Mouse (Mus musculus) embryonic fibroblast, embryonic 13.5 days (primary cell): Measurements from ENCODE around the gene Ddx23. TPM values are rescaled to one million over a fixed set of nuclear protein-coding genes. Genes with fewer than 3 reads are reported as not detected.

ENCODE experiments used
- H3K27ac ChIP-seq: 2 replicates; pipeline ENCODE4 v1.5.1; 2012; ENCODE audit warnings: low read length, control low read depth, inconsistent platforms; ENCODE audit not compliant: insufficient read depth
- H3K4me1 ChIP-seq: 2 replicates; pipeline ENCODE4 v1.6.1; 2011; ENCODE audit warnings: low read length; ENCODE audit not compliant: control insufficient read depth, insufficient read depth
- H3K4me3 ChIP-seq: 2 replicates; pipeline ENCODE4 v1.5.1; 2011; ENCODE audit warnings: mild to moderate bottlenecking, control low read depth, low read length; ENCODE audit not compliant: insufficient read depth
- CTCF ChIP-seq: IDR thresholded peaks from 2 replicates; pipeline ENCODE4 v1.5.1; 2011; ENCODE audit warnings: mild to moderate bottlenecking, control low read depth, low read length, moderate library complexity, borderline replicate concordance; ENCODE audit not compliant: insufficient read depth
- POLR2A ChIP-seq: IDR thresholded peaks from 2 replicates; pipeline ENCODE4 v1.6.1; 2011; ENCODE audit warnings: low read depth, mild to moderate bottlenecking, control low read depth, low read length, moderate library complexity
- polyA plus RNA-seq: library from polyadenylated mRNA; stranded (reverse); fragments of >200 nt; gene quantifications from 2 replicates; pipeline ENCODE4 v1.2.4, GENCODE M21; 2011; ENCODE audit warnings: low read depth; ENCODE audit not compliant: missing spikeins, insufficient read length

Gene Ddx23
- polyA plus RNA-seq, 1 experiment: 58.8 TPM

- no peaks in the 10 kb centered on the region for H3K4me1 ChIP-seq
- TF ChIP-seq POLR2A (0 out of 2 replicates have a peak, but pooled peaks have one; percentile 10), CTCF (no peak)
- H3K4me3 ChIP-seq: peak overlapping the region; percentile 95
- H3K27ac ChIP-seq: peak overlapping the region; percentile 23; the same call in 1 of the 2 replicates
These were observed 53.9 kb downstream of the Ddx23 start for GRCm38 (mm10) chr15:98608784-98609250.

GRCm38 (mm10) chr15:98608058-98608783, 54.5 kb downstream of the Ddx23 start:
- H3K4me1 ChIP-seq: peaks cover 6% of the 10 kb centered on the region
- peak overlapping the region; percentile 23; the same call in 1 of the 2 replicates for H3K27ac ChIP-seq
- H3K4me3 ChIP-seq: peak overlapping the region; percentile 95
- no peak for TF ChIP-seq CTCF
- 0 out of 2 replicates have a peak, but pooled peaks have one; percentile 12 for TF ChIP-seq POLR2A

DNA sequence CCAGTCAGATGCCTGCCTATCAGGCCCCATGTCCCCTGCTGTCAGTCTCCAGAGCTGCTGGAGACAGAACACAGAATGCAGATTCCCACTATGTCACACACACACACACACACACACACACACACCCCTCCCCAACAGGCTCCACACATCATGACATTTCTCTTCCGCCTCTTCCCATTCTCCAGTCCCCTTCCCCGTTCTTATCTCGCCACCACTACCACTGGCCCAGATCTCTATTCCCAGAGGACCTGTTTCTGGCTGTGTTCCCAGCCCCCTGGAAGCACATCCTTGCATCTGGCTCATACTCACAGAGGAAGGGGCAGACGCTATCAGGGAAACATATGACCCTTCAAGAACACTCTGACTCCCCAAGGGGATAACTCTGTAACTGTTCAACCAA, 55.1 kb downstream of the Ddx23 start:
- TF ChIP-seq CTCF: no peak
- no peak for TF ChIP-seq POLR2A
- Histone ChIP-seq H3K4me1 (peaks cover 6% of the 10 kb centered on the region), H3K4me3 (peak overlapping the region; percentile 95), H3K27ac (no peak overlapping the region)

- TF ChIP-seq CTCF: no peak
- no peak for TF ChIP-seq POLR2A
- Histone ChIP-seq H3K27ac (no peak overlapping the region), H3K4me3 (no peak overlapping the region), H3K4me1 (peaks cover 6% of the 10 kb centered on the region)
These were observed 56.0 kb downstream of the Ddx23 start for GRCm38 (mm10) chr15:98606739-98607138.

DNA sequence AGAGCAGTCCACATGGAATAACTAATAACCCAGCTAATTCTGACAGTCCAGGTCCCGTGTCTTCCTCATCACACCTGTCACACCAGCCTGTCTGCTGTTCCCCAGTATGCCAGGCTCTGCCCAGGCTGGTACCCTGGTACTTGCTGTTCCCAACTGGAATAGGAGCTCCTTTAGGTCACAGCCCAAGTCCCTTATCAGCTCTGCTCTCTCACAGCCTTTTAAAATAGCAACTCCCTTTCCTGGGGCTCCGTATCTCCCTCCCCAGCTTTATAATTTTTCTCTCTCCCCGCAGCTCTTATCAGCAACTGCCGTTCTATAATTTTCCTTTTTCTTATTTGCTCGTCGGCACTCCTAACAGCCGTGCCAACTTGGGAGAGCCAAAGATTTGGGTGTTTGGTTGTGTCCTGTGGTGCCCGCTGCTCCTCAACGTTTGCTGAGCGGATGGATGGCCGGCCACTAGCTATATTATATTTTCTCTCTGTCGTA, 56.6 kb downstream of the Ddx23 start:
- H3K4me3 ChIP-seq: no peak overlapping the region
- H3K4me1 ChIP-seq: peaks cover 6% of the 10 kb centered on the region
- no peak overlapping the region for H3K27ac ChIP-seq
- TF ChIP-seq CTCF: no peak

GRCm38 (mm10) chr15:98604041-98604575, 58.6 kb downstream of the Ddx23 start:
- H3K27ac ChIP-seq: no peak overlapping the region
- H3K4me3 ChIP-seq: no peak overlapping the region
- H3K4me1 ChIP-seq: peaks cover 6% of the 10 kb centered on the region
- TF ChIP-seq POLR2A (no peak), CTCF (no peak)

DNA sequence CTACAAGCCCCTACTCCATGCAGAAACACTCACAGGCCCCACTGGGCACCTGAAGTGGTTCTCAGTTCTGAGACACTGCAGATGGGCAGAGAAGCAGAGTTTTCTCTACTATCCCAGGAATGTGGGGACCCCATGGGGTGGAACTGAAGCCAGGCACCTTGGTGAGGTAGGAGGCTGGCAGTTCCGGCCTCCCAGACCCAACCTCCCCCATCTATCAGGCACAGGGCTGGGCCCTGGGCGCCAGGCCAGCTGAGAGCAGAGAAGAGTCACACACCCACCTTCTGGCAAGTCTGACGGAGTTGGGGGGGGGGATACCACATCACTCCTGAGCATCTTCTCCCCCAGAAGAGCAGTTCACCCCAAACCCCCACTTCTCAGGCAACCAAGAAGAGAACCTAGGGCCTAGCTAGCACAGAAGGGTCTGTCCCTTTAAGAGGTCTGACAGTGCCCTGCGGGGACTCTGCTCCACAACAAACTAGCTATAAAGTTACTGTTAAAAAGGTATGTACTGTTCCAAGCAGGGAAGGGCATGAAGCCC, 59.7 kb downstream of the Ddx23 start:
- TF ChIP-seq CTCF (no peak), POLR2A (no peak)
- peak overlapping the region; percentile 92 for H3K27ac ChIP-seq
- peaks cover 6% of the 10 kb centered on the region for H3K4me1 ChIP-seq
- no peak overlapping the region for H3K4me3 ChIP-seq

DNA sequence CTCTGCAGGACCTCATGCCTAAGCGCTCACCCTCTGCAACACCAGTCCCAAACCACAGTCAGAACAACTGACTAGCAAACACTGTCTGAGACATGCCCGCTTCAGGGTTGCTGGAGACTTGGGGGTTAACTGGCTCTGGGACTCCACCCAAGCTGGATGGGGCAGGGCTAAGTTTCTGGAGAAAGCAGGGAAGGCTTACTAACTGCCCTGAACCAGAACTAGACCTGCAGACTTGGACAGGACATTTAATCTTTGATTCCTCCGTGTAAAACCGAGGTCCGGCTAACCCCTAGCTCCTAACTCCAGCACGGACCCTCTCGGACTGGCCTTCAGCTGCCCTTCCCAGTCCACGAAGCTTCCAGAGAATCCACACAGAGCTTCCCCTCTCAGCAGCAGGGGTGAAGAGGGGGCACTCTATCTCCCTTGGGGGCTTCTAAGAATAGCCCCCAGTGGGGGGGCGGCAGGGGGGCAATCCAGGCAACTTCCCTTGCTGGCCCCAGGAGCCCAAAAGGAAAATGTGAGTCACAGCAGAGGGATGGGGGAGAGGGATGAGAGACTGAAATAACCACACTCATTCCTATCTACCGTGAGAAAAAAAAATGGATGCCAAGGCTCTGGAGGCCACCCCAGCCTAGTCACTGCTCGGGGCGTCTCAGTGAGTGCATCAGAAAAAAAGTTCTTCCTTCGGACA, 60.4 kb downstream of the Ddx23 start:
- TF ChIP-seq CTCF: no peak
- TF ChIP-seq POLR2A: peak; percentile 58; the same call in 1 of the 2 replicates
- Histone ChIP-seq H3K4me3 (no peak overlapping the region), H3K27ac (peak overlapping the region; percentile 92)

GRCm38 (mm10) chr15:98601832-98602190, 60.9 kb downstream of the Ddx23 start:
- Histone ChIP-seq H3K4me1 (peaks cover 6% of the 10 kb centered on the region), H3K4me3 (no peak overlapping the region), H3K27ac (peak overlapping the region; percentile 92)
- TF ChIP-seq POLR2A (no peak), CTCF (no peak)

More for the DNA sequence above, 60.4 kb downstream of the Ddx23 start:
- H3K4me1 ChIP-seq: peaks cover 6% of the 10 kb centered on the region

DNA sequence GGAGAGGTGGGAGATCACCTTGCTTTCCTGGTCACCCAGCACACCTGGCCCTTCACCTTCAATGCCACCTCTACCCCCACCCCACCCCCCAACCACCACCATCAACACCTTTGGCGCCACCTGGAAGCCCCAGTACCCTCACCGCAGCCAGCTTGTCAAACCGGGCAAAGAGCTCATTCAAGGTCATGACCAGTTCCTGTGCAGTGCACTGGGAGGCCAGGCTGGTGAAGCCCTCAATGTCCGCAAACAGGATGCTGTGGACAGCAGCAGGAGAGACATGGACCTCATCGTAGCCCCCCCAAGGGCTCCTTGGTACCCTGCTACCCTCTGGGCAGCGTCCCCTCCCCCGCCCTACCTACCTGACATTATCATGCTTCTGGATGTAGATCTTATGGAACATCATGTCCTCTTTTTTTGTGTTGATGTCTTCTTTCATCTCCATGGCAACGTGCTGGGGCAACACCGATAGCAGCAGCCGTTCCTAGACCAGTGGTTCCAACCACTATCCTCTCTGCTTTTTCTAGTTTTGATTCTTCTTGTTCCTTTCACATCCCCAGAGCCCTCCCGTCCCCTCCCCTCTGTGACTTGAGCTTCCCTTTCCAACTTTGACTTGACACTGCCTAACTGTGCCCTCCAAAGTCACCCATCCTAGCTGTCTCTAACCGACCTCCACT, 62.5 kb downstream of the Ddx23 start:
- Histone ChIP-seq H3K4me1 (peaks cover 6% of the 10 kb centered on the region), H3K4me3 (no peak overlapping the region), H3K27ac (no peak overlapping the region)
- TF ChIP-seq CTCF (no peak), POLR2A (no peak)
